Mouse (Mus musculus): Measurements from ENCODE around the gene Mrpl4. TPM values are rescaled to one million over a fixed set of nuclear protein-coding genes. Genes with fewer than 3 reads are reported as not detected.
"Not testable (repeated sequence)": the region's sequence is repeated elsewhere in the genome, so short reads cannot be mapped to it uniquely, and the experiment has no call there.

Mrpl4 gene
- total RNA-seq, 2 experiments from 2014 or later, result 130 to 138 TPM

GRCm38 (mm10) chr9:20986952-20987686, 15.4 kb upstream of the Mrpl4 start:
- peak; percentile 58 to 71 for DNase-seq

DNA sequence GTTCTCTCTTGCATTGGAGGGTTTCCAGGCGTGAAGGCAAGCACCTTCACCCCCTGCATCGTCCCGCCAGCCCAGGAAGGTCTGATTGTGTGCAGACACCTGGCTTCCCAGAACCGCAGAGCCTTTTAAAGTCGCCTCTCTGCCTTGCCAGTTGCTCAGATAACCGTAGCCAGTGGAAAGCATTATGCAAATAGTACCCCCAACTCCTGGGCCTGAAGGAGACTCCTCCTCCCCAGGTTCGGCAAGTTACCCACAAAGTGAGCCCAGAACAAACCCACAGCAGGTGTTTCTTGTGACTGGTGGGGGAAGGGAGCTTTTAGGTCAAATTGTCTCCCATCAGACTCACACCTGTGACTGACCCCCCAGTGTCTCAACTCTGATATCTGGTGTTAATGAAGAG, 14.6 kb upstream of the Mrpl4 start:
- DNase-seq, result no peak

DNA sequence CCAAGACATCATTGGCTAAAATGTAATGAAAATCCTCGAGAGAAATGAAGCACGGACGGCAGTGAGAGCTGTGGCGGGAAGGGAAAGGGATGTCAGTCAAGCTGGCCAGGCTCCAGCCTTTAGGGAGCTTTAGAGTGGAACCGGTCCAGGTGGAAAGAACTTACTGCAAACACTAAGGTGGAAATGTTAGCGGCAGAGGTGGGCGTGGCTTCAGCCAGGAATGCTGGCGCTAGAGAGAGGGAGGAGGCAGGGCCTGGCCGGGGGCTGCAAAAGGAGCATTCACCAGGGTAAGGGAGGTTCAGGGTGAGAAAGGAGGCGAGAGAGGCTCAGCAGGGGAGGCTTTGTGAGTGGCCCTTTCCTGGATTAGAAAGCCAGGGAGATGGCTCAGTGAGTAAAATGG, 11.7 kb upstream of the Mrpl4 start:
- no peak for DNase-seq

GRCm38 (mm10) chr9:20991587-20991986, 11.0 kb upstream of the Mrpl4 start:
- DNase-seq, result no peak

- no peak for DNase-seq
Measured at GRCm38 (mm10) chr9:20993165-20993898, 9.2 kb upstream of the Mrpl4 start.

GRCm38 (mm10) chr9:20995069-20995468, 7.5 kb upstream of the Mrpl4 start:
- DNase-seq, result no peak

DNA sequence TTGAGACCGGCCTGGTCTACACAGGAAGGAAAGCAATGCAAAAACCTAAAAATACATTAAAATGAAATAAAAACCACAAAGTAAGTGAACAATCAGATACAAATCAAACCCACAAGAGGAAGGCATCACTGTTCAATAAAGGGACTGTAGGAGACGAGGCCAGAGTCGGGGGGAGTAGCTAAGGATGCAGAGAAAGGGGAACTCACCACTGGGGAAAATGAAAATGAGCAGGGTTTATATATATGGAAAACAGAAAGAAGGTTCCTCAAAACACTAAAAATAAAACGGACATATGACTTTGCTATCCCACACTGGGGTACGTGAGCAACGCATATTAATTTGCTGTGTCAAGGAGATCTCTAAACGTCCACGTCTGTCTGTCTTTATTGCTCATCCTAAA, 5.5 kb upstream of the Mrpl4 start:
- DNase-seq, result no peak

DNA sequence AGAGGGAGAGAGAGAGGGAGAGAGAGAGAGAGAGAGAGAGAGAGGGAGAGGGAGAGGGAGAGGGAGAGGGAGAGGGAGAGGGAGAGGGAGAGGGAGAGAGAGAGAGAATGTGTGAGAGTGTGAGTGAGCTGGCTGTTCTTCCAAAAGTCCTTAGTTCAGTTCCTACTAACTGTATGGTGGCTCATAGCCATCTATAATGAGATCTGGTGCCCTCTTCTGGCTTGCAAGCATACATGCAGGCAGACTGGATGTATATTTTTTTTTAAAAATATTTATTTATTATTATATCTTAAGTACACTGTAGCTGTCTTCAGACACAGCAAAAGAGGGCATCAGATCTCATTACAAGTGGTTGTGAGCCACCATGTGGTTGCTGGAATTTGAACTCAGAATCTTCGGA, 4.2 kb upstream of the Mrpl4 start:
- DNase-seq, result not testable (repeated sequence)

DNA sequence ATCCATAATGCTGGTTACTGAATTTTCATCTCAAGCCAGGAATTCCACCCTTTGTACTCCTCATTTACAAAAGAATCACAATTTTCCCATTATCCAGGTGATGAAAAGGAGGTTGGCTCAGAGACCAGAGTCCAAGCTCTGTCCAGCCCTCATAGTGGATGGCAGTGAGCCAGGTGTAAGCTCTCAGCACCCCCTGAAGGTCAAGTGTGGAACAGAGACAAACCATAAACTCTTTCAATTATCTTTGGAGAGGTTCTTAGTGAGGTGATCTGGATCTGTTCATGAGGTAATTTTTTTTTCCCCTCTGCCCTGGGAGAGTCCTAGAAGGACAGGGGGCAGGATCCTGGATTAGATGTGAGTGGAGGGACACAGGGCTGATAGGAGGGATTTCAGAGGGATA, 1.7 kb upstream of the Mrpl4 start:
- no peak for DNase-seq

DNA sequence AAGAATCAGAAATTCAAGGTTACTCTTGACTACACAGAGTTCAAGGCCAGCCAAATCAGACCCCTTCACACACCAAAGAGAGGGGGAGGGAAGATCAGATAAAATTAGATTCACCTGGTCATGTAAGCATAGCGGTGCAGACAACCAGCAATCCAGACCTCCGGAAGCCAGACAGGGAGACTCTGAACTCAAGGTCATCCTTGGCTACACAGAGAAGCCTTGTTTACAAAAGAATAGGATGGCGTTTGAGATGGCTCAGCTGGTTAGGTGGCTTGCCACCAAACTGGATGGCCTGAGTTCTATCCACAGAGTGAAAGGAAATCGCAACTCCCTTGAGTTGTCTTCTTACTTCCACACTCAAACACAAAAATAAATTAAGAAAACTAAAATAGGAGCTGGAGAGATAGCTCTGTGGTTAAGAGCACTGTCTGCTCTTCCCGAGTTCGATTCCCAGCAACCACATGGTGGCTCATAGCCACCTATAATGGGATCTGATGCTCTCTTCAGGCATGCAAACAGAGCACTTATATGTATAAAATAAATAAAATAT, 812 bp upstream of the Mrpl4 start:
- DNase-seq, result no peak

GRCm38 (mm10) chr9:21002270-21002626, 290 bp upstream of the Mrpl4 start:
- no peak for DNase-seq

- DNase-seq, result no peak
Measured at GRCm38 (mm10) chr9:21007313-21007952, 4.9 kb downstream of the Mrpl4 start.

DNA sequence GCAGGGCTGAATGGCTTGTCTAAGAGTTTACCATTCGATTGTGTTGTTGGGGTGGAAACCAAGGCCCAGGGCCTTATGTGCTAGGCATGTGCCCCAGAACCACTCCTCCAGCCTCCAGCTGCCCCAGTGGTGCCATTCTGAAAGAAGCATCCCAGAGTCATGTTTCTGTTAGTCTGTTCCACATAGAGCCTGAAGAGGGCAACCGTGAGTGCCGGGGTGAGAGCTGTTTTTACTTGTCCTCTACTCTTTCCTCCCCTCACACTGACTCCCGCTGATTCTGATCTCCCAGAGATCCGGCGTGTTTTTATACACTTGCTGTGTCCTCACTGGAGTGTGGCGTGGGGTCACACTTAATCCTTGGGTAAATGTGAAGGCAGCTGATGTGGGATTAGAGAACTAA, 5.5 kb downstream of the Mrpl4 start:
- DNase-seq, result no peak

GRCm38 (mm10) chr9:21010362-21010761, 7.8 kb downstream of the Mrpl4 start:
- peak; percentile 65 to 75 for DNase-seq

DNA sequence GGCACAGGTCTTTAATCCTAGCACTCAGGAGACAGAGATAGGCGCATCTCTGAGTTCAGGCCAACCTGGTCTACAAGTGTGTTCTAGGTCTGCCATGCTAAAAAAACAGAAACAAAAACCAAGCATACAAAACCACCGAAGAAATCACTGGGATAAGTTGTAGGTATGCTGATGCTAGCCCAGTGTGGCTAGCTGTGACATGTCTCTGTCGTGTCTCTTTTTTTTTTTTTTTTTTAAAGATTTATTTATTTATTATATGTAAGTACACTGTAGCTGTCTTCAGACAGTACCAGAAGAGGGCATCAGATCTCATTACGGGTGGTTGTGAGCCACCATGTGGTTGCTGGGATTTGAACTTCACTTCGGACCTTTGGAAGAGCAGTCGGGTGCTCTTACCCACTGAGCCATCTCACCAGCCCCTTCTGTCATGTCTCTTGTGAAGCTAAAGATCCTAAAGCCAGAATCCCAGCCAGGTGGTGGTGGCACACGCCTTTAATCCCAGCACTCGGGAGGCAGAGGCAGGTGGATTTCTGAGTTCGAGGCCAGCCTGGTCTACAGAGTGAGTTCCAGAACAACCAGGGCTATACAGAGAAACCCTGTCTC, 8.5 kb downstream of the Mrpl4 start:
- DNase-seq, result not testable (repeated sequence)

DNA sequence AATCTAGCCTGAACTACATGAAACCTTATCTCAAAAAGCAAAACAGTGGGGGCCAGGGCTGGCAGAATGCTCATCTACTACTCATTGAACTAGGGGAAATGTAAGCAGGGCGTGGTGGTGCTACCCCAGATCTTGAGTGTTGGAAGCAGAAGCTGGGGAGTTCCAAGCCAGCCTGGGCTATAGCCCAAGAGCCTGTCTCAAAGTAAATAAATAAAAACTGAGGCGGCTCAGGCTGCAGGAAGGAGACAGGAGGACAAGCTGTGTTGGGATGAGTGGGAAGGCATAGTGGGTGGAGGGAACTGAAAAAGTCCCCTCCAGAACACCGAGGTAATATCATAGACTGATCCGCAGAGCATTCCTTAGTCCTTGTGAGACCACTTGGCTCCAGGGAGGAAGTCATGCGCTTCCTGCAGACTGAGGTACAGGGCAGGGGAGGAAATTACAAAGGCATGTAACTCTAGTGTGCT, 9.3 kb downstream of the Mrpl4 start:
- DNase-seq, result peak; percentile 76 to 83

DNA sequence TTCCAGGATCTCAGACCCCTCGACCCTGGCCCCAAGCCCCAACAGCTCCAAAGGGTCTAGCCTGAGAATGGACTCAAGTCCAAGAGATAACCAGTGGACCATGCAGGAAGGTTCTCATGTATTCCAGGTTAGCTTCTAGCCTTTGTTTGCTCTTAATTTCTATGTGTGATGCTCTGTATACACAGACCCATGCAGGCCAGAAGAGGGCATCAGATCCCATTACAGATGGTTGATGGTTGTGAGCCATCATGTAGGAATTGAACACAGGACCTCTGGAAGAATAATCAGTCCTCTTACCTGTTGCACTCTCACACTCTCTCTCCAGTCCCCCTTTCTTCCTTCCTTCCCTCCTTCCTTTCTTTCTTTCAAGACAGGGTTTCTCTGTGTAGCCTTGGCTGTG, 9.8 kb downstream of the Mrpl4 start:
- DNase-seq, result no peak

DNA sequence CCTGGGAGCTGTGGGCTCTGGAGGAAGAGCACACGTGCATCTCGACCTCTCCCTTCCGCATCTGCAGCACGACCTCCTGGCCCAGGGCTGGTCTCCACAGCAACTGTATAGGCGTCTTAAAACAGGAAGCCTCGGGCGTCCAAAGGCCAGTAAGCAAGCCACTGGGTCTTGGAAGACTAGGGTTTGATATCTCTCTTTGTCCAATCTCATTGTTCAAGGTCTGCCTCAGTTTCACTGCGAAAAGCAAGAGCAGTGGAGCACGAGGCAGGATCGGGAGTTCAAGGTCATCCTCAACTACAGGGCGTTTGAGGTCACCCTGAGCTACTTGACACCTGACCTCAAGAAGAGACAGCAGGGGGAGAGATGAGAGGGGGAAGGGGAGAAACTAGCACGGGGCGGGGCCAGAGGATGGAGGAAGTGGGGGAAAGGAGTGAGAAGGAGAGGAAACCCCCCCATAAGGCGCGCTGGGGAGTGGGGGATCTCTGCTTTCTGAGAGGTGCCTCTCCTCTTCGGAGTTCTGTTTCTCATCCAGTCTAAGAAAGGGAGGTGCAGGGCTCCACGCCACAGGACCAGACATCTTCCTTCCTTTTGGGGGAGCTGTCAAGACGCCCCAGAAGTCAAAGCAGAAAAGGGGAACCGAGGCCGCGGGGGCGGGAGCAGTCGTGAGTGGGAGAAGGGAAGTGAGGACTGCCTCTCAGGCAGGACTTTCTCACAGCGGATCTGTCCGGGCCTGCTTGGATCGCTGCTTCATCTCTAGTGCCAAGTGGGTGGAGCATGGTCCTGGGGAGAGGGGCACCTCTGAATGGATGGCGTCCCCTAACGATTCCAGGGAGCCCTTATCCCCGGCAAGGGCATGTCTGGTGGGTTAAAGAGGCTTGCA, 12.4 kb downstream of the Mrpl4 start:
- DNase-seq, result peak; percentile 84 to 89

GRCm38 (mm10) chr9:21015571-21016130, 13.1 kb downstream of the Mrpl4 start, which contains the start of gene Icam1:
TSS of gene Icam1 (plus strand) at chr9:21015985.
- DNase-seq, result peak; percentile 84 to 86

GRCm38 (mm10) chr9:21016331-21017176, 14.0 kb downstream of the Mrpl4 start:
- peak; percentile 45 to 56 for DNase-seq

Measured in heart, adult 18-20 months (tissue).